Mouse (Mus musculus) liver, embryonic 16.5 days (tissue): ENCODE measurements around the gene Mapkbp1. TPM values are rescaled to one million over a fixed set of nuclear protein-coding genes. Genes with fewer than 3 reads are reported as not detected.
A peak's percentile ranks its signal among the peaks of the same experiment; 100 is the strongest.

Experiments used
- ATAC-seq: fragments of 200-750 bp; cut with Nextera tagmentation; 2 replicates; pipeline ENCODE4 v1.8.0; 2017; ENCODE audit warnings: low read depth, mild to moderate bottlenecking, moderate number of reproducible peaks, moderate library complexity
- H3K27ac ChIP-seq: fragments of 300-500 bp; sonication (generic); 2 replicates; pipeline ENCODE4 v1.5.1; 2014; ENCODE audit warnings: mild to moderate bottlenecking, low read length
- H3K27me3 ChIP-seq: fragments of 300-500 bp; sonication (generic); 2 replicates; pipeline ENCODE4 v1.6.1; 2014; ENCODE audit warnings: low read depth, low read length, mixed read lengths; ENCODE audit not compliant: control insufficient read depth, insufficient read depth
- H3K36me3 ChIP-seq: fragments of 300-500 bp; sonication (generic); 2 replicates; pipeline ENCODE4 v1.6.1; 2014; ENCODE audit warnings: mild to moderate bottlenecking; ENCODE audit not compliant: control insufficient read depth, insufficient read depth
- H3K4me1 ChIP-seq: fragments of 300-500 bp; sonication (generic); 2 replicates; pipeline ENCODE4 v1.6.1; 2014; ENCODE audit warnings: low read depth, low read length, mixed read lengths; ENCODE audit not compliant: control insufficient read depth
- H3K4me2 ChIP-seq: fragments of 300-500 bp; sonication (generic); 2 replicates; pipeline ENCODE4 v1.6.1; 2014; ENCODE audit warnings: low read depth, low read length, mixed read lengths
- H3K4me3 ChIP-seq: fragments of 300-500 bp; sonication (generic); 2 replicates; pipeline ENCODE4 v1.5.1; 2014; ENCODE audit warnings: low read depth, mild to moderate bottlenecking, low read length
- H3K9ac ChIP-seq: fragments of 300-500 bp; sonication (generic); 2 replicates; pipeline ENCODE4 v1.6.1; 2014; ENCODE audit warnings: low read depth, low read length
- H3K9me3 ChIP-seq: fragments of 300-500 bp; sonication (generic); replicated peaks from 2 replicates; pipeline ENCODE4 v1.6.1; 2016; ENCODE audit warnings: low read length; ENCODE audit not compliant: control insufficient read depth
- WGBS: fragments of 180-500 bp; shearing (Covaris S2); extraction: QIAGEN DNeasy Blood & Tissue Kit; methylation state at CpG from one replicate; pipeline ENCODE4 v1.1.7; 2014; ENCODE audit not compliant: insufficient replicate concordance; 5-methylcytosine and 5-hydroxymethylcytosine counted together
- polyA plus RNA-seq: library from polyadenylated mRNA; unstranded; fragments of >200 nt; fragmentation: Nextera tagmentation; extraction: Ambion mirVana; gene quantifications from 2 replicates; pipeline ENCODE4 v1.2.1, GENCODE M21; 2015

Mapkbp1 gene
- polyA plus RNA-seq, 1 experiment from 2014 or later, result 0.25 TPM

DNA sequence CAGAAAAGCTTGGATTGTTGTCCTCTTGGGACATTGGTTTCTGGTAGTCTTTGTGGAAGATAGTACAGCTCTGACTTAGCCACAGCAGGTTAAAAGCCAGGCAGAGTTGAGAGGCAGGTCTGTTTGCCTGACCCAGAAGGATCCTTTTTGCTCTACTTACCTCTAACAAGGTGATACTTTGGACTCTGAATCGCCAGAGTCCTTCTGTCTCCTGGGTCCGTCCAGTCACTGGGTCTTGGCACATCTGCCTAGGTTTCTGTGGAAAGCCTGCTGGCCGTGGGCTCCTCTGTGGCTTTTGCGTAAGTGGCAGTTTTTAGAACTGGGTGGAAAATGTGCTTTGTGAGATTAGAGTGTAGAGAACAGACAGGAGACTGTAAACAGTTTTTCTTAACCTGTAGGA, 16.5 kb downstream of the Mapkbp1 start:
- Histone ChIP-seq H3K4me2 (no peak overlapping the region), H3K9me3 (no peaks in the 10 kb centered on the region), H3K27ac (no peak overlapping the region), H3K27me3 (no peaks in the 10 kb centered on the region), H3K36me3 (no peaks in the 10 kb centered on the region), H3K4me1 (no peaks in the 10 kb centered on the region), H3K4me3 (no peak overlapping the region), H3K9ac (no peak overlapping the region)
- WGBS, result 51% methylated on average over 4 of the region's 4 CpGs
- ATAC-seq, result no peak

DNA sequence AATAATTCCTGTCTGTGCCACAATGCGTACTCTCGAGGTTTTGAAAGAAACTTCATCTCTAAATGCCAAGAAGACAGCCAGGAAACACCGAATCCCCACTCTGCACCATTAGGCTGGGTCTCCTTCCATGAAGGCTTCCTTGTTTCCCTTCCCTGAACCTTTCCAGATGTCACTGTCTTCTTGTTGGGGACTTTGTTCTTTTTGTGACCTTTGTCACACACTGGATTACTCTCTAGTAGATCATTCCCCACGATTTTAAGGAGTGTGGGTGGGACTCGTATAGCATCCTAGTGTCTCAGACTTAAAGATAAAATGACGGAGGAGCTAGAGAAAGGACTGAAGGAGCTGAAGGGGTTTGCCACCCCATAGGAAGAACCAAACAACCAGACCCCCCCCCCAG, 18.4 kb downstream of the Mapkbp1 start:
- H3K9me3 ChIP-seq, result no peaks in the 10 kb centered on the region
- H3K9ac ChIP-seq, result no peak overlapping the region
- H3K4me3 ChIP-seq, result no peak overlapping the region
- WGBS, result 69% methylated on average over 6 of the region's 6 CpGs
- no peak for ATAC-seq
- no peaks in the 10 kb centered on the region for H3K36me3 ChIP-seq
- H3K27me3 ChIP-seq, result no peaks in the 10 kb centered on the region
- no peak overlapping the region for H3K4me2 ChIP-seq
- no peak overlapping the region for H3K27ac ChIP-seq
- H3K4me1 ChIP-seq, result peaks cover 3% of the 10 kb centered on the region

DNA sequence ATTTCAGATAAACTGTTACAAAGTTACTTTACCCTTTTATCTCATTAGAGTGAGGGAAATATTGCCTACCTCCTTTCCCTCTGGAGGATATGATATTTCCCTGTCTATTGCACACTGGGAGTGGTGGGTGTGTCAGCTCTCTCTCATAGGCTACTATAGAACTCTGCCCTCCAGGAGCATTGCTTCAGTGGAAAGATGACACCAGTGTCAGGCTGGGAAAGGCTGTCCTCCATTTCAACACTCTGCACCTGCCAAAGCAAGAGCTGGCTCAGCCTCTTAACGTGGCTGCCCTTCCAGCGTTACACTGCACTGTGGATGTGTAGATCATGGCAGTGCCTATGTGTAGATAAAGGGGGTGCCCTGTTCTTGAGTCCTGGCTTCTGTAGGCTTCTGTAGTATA, 19.9 kb downstream of the Mapkbp1 start:
- ATAC-seq, result no peak; the same call in 1 of the 2 replicates
- 70% methylated on average over 2 of the region's 2 CpGs for WGBS

DNA sequence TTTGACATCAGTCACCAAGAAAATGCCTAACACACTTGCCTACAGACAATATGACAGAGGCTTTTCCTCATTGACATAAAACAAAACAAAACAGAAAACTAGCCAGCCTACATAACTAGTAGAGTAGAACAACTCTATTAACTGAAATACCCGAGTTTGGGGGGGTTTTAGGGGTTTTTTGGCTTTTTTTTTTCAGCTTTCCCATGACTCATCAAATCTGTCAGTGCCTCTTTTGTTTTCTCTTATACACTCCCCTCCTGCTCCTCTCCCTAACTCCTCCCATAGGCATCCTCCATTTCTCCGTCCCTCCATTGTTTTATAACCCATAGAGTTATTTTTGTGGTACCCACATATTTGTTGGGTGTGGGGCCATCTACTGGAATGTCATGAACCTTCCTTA, 21.0 kb downstream of the Mapkbp1 start:
- ATAC-seq, result no peak

More for the DNA sequence above, 19.9 kb downstream of the Mapkbp1 start:
- H3K27ac ChIP-seq, result no peak overlapping the region
- H3K4me2 ChIP-seq, result no peak overlapping the region
- no peaks in the 10 kb centered on the region for H3K36me3 ChIP-seq
- no peak overlapping the region for H3K4me3 ChIP-seq
- H3K4me1 ChIP-seq, result peaks cover 3% of the 10 kb centered on the region
- no peaks in the 10 kb centered on the region for H3K27me3 ChIP-seq
- no peaks in the 10 kb centered on the region for H3K9me3 ChIP-seq
- H3K9ac ChIP-seq, result no peak overlapping the region

DNA sequence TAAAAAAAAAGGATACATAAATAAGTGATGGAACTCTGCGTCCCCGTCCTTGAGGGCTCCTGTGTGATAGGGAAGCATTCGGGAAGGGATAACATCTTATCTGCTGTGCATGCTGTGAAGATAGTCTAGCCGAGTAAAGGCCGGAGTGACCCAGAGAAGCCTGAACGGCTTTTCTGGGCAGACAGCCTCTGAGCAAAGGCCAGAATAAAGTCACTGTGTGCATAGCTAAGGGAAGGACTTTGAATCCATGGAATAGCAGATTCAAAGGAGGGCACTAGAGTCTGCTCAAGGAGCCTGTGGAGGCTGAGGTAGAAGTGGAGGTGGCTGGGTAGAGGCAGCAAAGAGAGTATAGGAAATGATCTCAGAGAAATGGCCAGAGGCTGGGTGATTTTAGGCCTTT, 22.3 kb downstream of the Mapkbp1 start:
- no peak overlapping the region for H3K4me2 ChIP-seq
- H3K36me3 ChIP-seq, result no peaks in the 10 kb centered on the region
- H3K9ac ChIP-seq, result no peak overlapping the region
- no peak overlapping the region for H3K27ac ChIP-seq
- ATAC-seq, result no peak
- 52% methylated on average over 6 of the region's 6 CpGs for WGBS
- no peak overlapping the region for H3K4me3 ChIP-seq
- H3K9me3 ChIP-seq, result no peaks in the 10 kb centered on the region
- H3K27me3 ChIP-seq, result no peaks in the 10 kb centered on the region
- H3K4me1 ChIP-seq, result peaks cover 3% of the 10 kb centered on the region

More for the DNA sequence above, 21.0 kb downstream of the Mapkbp1 start:
- Histone ChIP-seq H3K36me3 (no peaks in the 10 kb centered on the region), H3K9me3 (no peaks in the 10 kb centered on the region), H3K4me3 (no peak overlapping the region), H3K4me1 (peaks cover 3% of the 10 kb centered on the region), H3K27ac (no peak overlapping the region), H3K4me2 (no peak overlapping the region), H3K9ac (no peak overlapping the region), H3K27me3 (no peaks in the 10 kb centered on the region)
- WGBS, result 40% methylated on average over 2 of the region's 2 CpGs

DNA sequence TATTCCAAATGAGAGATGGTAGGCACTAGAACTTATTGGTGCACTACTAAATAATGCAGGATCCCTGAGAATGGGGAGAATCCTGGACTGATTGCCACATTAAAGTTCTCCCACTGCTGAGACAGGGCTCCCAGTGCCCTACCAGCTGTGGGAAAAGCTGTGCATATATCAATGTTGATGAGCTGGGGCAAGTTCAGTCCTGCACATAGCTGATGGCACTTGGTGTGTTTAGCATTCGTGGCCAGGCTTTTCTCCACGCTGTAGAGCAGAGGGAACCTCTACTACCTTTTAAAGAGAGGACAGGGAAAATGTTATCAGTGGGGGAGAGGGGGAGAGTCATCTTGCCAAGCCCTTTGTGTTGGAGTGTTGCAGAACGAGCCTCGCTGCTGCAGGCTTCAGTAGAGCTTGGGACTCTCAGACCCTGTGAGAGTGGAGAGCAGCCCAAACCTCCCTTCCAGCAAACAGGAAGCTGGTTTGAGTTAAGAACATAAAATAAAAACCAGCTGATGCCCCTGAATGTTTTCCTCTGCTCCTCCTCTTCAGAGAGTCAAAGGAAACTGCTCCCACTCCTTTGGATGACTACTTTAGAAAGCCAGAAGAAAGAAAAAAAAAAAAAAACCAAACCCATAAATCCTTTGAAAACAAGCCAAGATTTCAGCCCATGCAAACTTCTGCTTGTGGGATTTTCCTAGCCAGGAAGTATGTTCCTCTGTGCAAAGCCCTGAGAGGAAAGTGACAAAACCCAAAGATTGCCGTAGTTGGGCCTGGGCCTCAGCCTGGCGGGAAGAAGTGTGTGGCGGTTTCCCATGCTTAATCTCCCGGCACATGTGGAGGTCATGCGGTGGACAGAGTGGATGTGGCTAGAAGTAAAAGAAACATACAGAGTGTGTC, 23.1 kb downstream of the Mapkbp1 start:
- Histone ChIP-seq H3K27ac (peak overlapping the region; percentile 48), H3K4me2 (no peak overlapping the region), H3K36me3 (no peaks in the 10 kb centered on the region), H3K4me3 (no peak overlapping the region), H3K4me1 (peaks cover 3% of the 10 kb centered on the region), H3K9me3 (no peaks in the 10 kb centered on the region), H3K27me3 (no peaks in the 10 kb centered on the region), H3K9ac (no peak overlapping the region)
- 40% methylated on average over 9 of the region's 9 CpGs for WGBS
- ATAC-seq, result no peak

DNA sequence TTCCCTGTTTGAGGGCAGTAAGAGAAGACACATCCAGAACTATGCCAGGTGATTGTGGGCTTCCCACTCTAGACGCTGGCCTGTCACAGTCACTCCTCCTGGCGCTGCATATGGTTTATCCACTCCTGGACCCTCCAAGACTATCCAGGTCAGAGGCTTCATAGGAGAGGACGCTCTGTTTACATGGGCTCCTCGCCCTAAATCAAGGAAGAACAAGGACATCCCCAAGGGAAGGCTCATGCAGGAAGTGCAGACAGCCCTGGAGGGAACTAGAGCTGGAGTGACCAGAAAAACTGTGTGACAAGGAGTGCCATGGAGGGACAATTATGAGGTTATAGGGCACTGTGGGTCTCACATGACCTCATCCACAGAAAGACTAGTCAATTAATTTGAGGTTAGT, 24.9 kb downstream of the Mapkbp1 start:
- 73% methylated on average over 4 of the region's 4 CpGs for WGBS
- Histone ChIP-seq H3K4me3 (no peak overlapping the region), H3K36me3 (no peaks in the 10 kb centered on the region), H3K27me3 (no peaks in the 10 kb centered on the region), H3K9me3 (no peaks in the 10 kb centered on the region), H3K4me2 (no peak overlapping the region), H3K9ac (no peak overlapping the region), H3K27ac (no peak overlapping the region), H3K4me1 (peaks cover 3% of the 10 kb centered on the region)
- ATAC-seq, result no peak

DNA sequence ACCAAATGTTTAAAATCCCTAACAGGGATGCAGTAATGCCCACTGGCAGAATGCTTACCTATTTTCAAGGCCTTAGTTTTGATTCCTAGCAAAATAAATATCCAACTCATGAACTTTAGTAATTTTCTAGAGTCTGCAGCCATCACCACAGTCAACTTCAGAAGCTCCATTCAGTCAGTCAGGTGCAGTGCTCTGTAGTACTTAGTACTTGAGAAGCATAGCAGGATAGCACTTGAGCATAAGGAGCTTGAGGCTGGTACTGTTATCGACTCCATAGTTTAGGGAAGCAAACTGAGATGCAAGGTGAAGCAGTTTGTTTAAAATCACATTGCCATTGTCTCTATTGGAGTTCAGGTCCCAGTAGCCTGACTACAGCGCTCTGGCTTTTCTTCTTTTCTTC, 27.2 kb downstream of the Mapkbp1 start:
- Histone ChIP-seq H3K27ac (no peak overlapping the region), H3K36me3 (no peaks in the 10 kb centered on the region), H3K4me3 (no peak overlapping the region), H3K9ac (no peak overlapping the region), H3K27me3 (no peaks in the 10 kb centered on the region), H3K4me1 (peaks cover 3% of the 10 kb centered on the region), H3K9me3 (no peaks in the 10 kb centered on the region), H3K4me2 (no peak overlapping the region)
- WGBS, result 67% methylated on average over 2 of the region's 2 CpGs
- no peak for ATAC-seq

DNA sequence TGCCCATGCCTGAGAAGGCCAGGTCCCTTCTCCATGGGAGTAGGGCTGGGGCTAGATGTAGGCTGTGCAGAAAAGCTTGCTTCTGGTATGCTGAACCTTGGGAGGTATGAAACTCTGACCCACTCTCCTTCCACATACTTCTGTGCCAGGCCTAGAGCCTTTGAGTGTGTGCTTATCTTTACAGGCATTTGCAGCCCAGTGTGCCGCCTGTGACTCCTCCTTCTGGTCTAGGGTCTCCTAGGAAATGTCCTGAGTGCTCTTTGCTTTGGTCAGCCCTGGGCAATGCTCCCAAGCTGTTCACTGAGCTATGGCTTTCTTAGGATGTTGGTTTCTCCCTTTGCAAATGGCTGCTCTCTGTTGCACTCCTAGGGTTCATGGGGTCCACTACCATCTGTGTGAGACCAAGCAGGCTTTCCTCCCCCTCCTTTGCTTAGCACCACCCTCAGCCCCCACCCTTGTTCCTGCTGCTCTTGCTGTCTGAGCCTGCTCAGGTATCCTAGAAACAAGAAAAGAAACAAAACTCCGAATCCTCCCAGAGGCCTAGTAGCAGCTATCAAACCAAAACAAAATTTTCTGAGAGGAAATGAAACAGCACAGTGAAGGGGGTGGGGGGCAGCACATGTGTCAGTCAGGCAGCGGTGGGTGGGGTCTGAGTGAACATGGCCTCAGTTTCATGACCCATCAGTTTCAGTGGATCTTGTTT, 28.5 kb downstream of the Mapkbp1 start:
- Histone ChIP-seq H3K9ac (no peak overlapping the region), H3K4me3 (no peak overlapping the region), H3K36me3 (no peaks in the 10 kb centered on the region), H3K27ac (no peak overlapping the region), H3K4me2 (no peak overlapping the region), H3K4me1 (no peaks in the 10 kb centered on the region), H3K9me3 (no peaks in the 10 kb centered on the region), H3K27me3 (no peaks in the 10 kb centered on the region)
- ATAC-seq, result no peak
- 39% methylated on average over 3 of the region's 3 CpGs for WGBS
